Mouse (Mus musculus) retina, postnatal 7 days (tissue): ENCODE results near the gene F11r.
"Not testable (repeated sequence)": the region's sequence is repeated elsewhere in the genome, so short reads cannot be mapped to it uniquely, and the experiment has no call there.

ENCODE experiments used
- DNase-seq: peaks from one replicate; pipeline ENCODE4 v3.0.0-alpha.2; 2012; ENCODE audit warnings: low read depth, low spot score

Gene F11r

DNA sequence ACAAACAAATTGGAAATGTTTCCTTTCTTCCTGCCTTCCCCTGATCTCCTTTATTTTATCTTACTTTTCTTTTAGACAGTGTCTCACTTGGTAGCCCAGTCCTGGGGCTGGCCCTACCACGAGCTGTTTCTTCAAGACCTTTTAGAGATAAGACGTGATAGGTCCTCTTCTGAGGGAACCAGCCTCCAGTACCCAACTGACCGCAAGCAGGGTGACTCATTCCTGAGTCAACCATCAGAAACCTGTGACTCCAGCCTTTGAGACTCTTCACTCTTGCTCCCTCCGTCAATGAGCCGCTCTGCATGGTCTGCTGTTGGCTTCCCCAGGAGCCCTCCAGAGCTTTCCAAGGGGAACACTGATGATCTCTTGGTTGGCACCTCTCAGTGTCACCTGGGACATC is 33.6 kb downstream of the F11r start:
- no peak for DNase-seq

DNA sequence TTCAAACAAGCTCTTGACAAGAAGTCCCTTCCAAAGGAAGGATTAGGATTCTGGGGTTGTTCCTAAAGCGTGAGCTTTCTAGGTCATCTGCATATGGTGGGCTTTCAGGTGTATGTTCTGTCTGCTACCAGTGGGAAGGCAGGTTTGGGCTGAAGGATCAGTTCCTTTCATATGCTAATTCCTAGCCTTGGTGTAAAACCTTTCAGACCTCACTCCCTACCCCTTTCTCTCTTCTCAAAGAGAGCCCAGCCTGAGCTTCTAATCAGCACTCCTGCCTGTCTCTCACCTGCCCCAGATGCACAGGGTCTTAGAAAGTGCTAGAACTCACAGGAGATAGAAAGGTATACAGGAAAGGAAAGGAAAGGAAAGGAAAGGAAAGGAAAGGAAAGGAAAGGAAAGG is 34.1 kb downstream of the F11r start:
- DNase-seq: no peak

DNA sequence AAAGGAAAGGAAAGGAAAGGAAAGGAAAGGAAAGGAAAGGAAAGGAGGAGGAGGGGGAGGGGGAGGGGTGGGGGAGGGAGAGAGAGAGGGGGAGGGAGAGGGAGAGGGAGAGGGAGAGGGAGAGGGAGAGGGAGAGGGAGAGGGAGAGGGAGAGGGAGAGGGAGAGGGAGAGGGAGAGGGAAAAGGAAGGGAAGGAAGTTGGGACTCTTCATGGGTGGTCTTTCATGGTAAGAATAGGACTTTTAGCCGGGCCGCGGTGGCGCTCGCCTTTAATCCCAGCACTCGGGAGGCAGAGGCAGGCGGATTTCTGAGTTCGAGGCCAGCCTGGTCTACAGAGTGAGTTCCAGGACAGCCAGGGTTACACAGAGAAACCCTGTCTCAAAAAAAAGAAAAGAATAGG is 34.6 kb downstream of the F11r start:
- DNase-seq: not testable (repeated sequence)

DNA sequence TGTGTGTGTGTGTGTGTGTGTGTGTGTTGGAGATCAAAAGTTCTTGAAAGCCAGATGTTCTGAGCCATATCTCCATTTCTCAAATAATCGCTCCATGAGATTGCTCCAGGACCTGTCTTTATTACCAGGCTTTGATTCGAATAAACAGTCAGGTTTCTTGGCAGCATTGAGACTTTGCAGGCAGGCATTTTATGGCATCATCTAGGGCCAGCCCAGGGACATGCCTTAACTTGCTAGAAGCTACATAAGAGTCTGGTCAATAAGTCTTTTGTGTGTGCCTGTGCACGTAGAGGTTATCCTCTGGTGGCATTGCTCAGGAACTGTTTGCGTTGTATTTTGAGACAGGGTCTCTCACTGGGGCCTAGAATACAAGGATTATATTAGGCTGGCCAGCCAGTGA is 36.2 kb downstream of the F11r start:
- no peak for DNase-seq

DNA sequence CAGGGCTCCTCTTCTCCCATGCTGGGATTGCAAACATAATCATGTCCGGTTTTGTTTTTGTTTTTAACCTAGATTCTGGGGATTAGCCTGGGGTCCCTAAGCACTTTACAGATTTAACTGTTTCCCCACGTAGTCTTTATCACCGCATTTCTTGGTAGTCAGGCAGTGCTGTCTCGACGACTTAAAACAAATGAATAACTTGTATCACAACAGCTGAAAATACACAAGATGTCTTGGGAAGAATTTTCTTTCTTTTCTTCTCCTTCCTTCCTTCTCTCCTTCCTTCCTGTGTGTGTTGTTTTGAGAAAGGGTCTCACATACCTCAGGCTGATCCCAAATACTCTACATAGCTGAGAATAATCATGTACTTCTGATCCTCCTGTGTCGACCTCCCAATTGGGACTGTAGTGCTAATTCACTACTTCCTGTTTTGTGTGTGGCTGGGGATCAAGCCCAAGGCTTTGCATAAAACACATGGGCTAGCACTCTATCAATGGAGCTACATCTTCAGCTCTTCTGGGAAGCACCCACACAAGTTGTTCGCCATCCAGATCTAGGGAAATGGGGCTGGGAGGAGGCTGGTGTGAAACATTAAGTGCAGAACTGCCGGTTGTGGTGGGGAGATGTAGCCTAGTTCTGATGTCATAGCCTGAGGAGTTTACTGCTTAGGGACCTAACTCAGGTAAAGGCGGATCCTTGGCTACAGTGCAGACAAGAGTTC is 36.7 kb downstream of the F11r start:
- DNase-seq: no peak

DNA sequence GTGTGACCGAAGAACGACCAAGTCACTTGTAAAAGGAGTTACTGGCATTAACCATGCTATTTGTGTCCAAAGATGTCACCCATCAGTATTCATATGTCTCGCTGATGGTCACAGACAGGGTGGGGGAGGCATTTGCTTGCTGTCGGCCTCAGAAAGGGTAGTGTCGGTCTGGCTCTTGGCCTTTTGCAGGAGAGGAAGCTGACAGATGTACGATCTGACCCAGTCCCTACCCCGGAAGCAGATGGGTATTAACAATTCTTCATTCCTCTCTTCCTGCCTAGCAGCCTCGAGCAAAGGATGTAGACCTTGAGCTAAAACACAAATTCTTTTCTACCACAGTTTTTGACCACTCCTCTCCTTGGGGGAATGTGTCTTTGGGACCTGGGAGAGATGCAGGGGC is 39.8 kb downstream of the F11r start:
- DNase-seq: no peak

DNA sequence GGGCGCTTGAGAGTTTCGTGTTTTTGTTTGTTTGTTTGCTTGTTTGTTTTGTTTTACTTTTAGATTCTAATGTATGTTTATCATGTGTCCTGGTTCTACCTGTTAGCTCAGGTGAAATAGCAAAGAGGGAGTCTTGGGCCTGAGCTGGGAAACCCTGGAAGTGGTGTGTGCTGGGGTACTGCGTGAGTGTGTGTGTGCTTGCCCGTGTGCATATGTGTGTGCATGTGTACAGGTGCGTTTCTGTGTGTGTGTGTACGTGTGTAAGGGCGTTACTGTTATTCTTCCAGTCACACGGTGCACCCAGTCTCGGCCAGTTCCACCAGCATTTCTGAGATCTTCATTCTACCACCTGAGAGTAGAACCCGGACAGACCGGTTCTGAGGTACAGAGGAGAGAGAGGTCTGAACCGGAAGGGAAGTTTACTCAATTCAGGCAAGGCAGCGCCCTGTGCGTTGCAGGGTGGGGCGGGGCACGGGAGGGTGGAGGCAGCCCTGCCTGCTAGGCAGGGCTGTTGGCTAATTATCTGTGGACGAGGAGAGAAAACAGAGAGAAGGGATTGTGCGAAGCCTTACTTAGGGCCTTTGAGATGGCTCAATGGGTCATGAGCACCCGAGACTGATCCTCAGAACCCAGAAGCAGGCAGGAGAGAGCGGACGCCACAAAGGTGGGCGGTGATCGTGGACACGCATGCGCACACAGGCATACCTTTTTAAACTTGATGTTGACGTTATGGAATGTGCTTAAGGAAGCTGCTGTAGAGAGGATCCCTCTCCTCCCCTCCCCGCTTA is 40.6 kb downstream of the F11r start:
- DNase-seq: no peak

DNA sequence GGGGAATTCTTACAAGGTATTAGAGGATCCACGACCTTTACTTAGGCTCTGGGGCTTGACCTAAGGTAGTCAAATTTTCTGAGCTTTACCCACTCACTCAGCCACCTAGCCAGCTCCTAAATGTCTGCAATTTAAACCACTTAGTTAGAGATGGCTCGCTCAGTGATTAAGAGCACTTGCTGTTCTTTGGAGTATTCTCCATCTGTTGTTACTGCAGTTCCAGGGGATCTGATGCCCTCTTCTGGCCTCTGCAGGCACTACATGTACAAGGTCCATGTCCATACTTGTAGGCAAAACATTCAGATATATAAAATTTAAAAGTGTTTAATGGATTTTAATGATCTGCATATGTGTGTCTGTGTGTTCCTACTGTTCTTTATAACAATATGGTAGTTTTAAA is 41.6 kb downstream of the F11r start:
- peak; percentile 23 for DNase-seq

DNA sequence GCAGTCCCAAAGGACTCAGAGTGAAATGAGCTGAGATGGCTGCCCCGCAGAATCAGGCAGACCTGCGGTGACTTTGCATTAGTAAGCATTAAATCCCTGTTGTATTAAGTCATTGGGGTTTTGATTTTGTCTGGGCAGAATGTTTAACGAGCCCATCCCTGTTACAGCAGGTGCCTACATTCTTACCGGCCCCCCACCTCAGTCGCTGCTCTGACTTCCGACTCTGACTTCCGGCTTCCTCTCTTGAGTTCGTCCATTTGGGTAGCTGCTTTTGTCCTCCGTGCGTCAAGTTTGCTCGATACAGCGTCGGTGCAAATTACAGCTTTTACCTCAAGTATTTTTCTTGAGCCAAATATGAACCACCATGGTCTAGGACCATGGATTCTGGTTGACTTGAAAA is 56.9 kb downstream of the F11r start:
- DNase-seq: no peak

DNA sequence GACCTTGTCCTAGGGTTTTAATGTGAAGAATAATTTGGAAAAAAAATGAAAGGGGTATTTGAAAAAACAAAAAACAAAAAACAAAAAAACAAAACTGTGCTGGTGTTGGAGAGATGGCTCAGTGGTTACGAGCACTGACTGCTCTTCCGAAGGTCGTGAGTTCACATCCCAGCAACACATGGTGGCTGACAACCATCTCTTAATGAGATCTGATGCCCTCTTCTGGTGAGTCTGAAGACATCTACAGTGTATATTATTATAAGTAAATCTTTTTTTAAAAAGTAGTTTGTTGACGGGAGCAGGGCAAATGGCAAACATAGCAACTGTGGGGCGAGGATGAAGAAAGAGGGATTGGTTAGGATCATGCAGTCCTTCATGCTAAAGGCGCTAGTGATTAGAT is 58.0 kb downstream of the F11r start:
- DNase-seq: no peak

DNA sequence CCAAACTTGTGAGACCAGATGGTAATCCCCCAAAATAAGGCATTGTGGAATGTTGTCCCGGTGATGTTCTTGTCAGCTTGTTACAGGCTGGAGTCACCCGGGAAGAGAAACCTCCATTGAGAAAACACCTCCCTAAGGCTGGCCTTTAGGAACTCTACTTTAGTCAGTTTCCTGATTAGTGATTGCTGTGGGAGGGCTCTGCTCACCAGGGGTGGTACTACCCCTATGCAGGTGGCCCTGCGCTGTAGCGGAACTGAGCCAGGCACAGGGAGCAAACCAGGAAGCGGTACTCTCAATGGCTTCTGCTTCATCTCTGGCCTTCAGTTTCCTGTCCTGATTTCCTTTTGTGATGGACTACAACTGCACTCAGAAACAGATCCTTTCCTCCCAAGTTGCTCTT is 62.5 kb downstream of the F11r start:
- no peak for DNase-seq

DNA sequence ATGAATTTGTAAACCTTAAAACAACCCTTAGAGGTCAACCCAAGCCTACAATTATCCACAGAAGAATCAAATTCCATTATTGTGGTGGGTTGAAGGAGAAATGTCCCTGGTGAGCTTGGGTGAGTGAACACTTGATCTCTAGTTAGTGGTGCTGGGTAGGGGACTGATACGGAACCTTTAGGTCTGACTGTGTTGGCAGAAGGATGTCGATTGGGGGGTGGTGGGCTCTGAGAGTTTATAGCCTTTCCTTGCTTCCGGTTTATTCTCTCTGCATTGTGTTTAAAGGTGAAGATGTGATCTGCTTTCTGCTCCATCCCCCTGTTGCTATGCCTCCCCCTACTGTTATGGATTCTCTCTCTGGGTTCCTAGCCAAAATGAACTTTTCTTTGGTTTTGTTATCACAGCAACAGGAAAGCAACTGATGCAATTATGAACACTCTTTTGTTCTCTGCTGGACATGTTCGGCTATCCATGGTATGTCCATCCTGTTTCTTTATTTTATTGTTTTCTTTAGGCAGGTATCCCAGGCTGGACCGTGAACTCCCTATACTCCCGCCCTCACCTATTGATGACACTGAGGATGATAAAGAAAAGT is 63.8 kb downstream of the F11r start:
- DNase-seq: no peak

DNA sequence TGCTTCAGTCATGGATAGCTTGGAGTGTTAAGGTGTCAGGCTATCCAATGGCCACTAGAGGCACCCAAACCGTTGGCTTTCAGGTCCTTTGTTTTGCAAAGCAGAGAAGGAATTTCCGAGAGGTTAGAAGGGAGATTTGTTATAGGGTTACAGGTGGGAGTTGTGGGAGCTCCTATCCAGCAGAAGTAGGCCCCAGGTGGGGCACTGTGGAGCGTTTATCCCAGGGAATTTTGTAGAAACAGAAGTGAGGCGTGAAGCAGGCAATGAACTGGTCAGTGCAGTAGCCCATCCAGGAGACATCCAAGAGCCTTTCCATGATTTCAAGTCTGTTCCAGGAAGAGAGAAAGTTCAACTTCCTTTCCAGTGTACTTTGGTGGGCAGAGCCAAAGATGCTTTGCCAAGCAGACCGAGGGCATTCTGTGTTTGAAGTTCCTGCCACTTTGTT is 64.3 kb downstream of the F11r start:
- DNase-seq: peak; percentile 20

DNA sequence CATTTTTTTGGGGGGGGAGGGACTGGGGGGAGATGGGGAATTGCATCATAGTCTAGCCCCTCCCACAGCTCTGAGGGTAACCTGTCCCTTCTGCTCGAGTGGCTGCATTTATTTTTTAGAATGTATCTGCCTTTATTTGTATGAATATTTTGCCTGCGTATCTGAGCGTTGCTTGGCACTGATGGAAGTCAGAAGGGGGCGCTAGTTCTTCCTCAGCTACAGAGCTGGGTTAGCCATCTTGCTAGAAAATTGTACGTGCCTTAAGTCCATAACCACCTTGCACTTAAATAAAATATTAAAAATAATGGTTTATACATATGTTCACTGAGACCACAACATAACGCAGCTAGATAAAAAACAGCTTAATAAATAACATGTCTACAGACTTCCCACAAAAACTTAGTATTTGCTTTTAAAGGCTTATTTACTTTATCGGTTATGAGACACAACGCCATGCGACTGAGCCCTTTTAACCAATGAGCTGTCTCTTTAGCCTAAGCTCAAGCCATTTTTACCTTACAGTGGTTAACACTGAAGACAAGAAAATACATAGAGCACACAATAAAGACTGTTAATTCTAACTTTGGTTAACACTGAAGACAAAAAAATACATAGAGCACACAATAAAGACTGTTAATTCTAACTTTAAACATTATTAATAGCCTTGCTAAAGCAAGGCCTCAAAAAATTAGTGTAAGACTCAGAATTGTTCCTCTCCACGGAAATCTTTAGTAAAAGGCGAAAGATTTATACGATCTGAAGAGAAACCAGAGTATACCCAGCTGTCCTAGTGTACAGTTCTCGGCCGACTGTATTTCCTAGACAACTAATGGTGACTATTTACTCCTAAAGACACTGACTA is 65.3 kb downstream of the F11r start:
- peak; percentile 65 for DNase-seq

DNA sequence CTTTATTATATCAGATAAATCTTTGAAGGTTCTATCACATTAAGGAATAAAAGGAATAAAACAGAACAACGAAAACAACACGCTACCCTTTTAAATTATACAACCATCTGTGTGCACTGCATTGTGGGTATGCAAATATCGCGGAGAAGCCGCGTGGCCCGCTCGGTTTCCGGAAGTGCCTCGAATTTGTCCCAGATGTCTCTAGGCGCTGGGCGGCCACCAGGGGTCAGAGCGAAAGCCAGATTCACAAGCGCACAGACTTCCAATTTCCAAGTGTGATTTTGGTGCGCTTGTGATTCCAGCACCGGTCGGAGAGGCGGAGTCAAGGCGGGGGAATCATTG is 65.9 kb downstream of the F11r start, which contains the start of gene Alyref2:
Alyref2 (plus strand) TSS at position 229 of the 342 bp plus-strand sequence.
- DNase-seq: peak; percentile 90

DNA sequence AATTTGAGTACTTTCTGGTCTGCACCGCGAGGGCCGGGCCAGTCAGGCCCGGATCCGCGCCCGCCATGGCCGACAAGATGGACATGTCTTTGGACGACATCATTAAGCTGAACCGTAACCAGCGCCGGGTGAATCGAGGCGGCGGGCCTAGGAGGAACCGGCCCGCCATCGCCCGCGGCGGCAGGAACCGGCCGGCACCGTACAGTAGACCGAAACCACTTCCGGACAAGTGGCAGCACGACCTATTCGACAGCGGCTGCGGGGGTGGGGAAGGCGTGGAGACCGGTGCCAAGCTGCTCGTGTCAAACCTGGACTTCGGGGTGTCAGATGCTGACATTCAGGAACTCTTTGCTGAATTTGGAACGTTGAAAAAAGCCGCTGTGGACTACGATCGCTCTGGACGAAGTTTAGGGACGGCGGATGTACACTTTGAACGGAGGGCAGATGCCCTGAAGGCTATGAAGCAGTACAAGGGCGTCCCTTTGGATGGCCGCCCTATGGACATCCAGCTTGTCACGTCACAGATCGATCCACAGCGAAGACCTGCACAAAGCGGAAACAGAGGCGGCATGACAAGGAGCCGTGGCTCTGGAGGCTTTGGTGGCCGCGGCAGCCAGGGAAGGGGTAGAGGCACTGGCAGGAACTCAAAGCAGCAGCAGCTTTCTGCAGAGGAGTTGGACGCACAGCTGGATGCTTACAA is 66.4 kb downstream of the F11r start:
- DNase-seq: peak; percentile 21

DNA sequence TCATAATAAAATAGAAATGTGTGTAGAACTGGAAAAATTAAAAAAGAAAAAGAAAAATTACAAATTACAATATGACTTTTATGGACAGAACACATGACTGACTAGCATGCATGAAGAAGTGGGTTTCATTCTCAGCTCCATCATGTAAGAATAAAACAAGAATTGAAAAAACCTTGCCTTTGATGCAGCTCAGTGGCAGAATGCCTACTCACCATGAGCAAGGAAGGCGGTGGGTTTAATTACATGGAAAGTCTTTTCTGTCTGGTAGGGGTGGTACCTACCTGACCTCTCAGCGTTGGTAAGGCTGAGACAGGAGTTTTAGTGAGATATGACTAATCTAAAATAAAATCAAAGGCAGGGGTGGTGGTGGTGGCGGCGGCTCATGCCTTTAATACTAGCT is 67.3 kb downstream of the F11r start:
- no peak for DNase-seq

DNA sequence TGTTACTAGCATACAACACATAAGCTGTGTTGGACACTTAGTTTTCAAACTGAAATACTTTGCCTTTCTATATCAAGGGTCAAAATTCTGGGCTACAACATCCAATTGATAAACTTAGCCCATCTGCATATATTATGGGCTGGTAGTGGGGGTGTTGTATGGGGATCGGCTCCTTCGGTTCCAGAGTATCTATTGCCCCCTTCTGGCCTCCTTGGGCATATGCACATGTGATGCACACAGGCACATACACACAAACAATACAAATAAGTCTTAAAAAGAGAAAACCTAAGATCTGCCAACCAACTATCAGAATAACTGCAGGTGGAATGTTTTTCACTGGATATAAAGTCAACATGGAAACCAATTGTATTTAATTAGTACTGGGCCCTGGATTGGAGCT is 75.9 kb downstream of the F11r start:
- no peak for DNase-seq

DNA sequence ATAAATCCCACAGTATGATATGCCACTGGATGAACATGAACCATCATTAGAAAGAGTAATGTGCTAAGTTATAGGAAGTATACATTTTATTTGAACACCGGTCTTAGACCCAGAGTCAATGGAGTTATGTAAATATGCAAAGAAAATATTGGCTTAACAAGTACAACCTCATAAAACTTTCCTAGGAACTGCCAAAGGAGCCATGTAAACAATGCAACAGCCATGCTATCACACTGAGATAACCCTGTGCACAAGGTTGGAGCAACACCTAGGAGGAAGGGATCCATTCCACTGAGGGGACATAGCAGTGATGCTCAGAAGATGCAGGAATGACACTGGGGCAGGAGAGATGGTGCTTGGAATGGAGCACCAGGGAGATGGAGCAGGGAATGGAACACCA is 76.4 kb downstream of the F11r start:
- no peak for DNase-seq
